Mouse (Mus musculus): ENCODE data around the gene Tex44.

Gene Tex44

DNA sequence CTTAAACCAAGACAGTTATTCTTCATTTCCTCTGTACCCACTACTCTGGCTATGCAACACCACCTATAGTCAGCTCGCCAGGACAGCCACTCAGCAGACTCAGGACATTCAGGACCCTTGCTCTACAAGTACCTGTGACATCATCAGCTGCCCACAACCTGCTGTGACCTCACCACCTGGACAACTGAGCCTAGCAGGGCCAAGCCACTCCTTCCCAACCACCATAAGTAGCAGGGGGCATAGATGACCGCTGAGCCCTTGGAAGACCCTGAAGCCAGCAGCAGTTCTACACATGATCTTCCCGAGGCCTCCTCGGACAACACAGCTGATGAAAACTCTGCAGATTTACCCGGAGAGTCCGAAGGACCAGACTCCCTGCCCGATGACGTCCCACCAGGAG is at the start of gene Tex44, which contains the start of gene Nmur1:
TSS of gene Tex44 (plus strand) at position 202 of the 400 bp plus-strand sequence.
TSS of gene Nmur1 (minus strand) at position 101 of the 400 bp plus-strand sequence.
- no peak for DNase-seq

DNA sequence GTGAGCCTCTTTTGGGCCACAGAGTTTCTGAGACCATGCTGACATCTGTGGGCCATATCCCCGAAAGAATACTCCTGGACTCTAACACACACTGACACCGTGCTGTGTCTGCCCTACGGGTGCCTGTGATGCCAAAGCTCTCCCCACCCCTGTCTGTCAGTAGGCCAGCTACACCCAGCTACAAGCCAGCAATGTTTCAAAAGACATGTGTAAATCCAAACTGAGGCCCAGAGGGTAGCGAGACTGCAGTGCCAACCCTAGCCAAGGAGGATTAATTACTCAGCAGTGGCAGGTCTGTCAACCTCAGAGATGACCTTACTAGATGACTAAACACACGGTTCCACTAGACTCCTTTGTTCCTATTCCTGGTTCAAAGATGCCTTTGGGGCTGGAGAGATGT is 49.8 kb upstream of the Tex44 start:
- no peak for DNase-seq

DNA sequence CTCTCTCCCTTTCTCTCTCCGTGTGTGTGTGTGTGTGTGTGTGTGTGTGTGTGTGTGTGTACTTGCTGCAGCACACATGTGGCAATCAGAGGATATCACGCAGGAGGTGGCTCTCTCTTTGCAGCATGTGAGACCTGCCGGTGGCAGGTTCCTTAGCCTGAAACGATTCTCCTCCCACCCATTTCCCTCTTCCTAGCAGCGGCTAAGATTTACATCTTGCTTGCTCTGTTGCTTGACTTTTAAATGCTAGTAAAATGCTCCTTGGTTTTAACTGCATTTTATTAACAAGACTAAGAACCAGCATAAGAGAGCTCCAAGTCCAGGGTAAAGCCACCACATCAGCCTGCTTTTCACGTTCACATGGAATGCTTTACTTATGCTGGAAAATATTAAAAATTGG is 47.5 kb upstream of the Tex44 start:
- DNase-seq = peak in 1 of 2 experiments; percentile 20

GRCm38 (mm10) chr1:86379161-86379569 is 47.0 kb upstream of the Tex44 start:
- no peak for DNase-seq

GRCm38 (mm10) chr1:86381027-86381426 is 45.1 kb upstream of the Tex44 start:
- DNase-seq = peak; percentile 55 to 68

GRCm38 (mm10) chr1:86389230-86389629 is 36.9 kb upstream of the Tex44 start:
- DNase-seq = peak; percentile 85 to 86

DNA sequence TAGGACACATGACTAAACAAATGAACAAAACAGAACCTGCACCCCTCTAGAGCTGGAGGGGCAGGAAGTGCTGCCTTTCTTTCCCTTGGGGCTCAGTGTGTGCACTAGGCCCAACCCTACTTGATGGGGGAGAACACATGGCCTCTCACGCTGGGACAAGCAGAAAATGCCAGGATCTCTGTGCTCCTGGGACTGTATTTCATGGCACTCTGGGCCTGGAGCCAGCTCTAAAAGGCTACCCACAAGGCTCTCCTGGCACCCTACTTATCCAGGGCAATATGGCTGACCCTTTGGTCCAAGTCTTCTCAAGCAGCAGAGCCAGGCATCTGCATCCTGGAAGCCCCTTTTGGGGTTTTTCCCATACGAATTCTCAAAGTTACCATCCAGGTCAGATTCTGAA is 34.7 kb upstream of the Tex44 start:
- DNase-seq = no peak

- no peak for DNase-seq
These were observed 32.9 kb upstream of the Tex44 start for GRCm38 (mm10) chr1:86393219-86393618.

- no peak for DNase-seq
These were observed 31.9 kb upstream of the Tex44 start for GRCm38 (mm10) chr1:86394246-86394645.

DNA sequence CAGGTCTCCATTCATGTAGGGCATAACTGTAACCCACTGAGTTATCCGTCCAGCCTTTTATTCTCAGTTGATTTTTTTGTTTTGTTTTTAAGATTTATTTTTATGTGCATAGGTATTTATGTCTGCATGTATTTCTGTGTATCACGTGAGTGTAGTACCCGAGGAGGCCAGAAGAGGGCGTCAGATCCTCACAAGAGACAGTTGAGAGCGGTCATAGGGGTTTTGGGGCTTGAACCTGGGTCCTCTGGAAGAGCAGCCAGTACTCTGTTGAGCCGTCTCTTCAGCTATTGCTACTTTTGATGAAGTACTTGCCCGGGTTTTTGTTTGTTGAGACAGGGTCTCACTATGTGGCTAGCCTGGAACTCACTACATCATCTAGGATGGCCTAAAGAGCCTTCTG is 30.2 kb upstream of the Tex44 start:
- no peak for DNase-seq

- DNase-seq = no peak
These were observed 28.5 kb upstream of the Tex44 start for GRCm38 (mm10) chr1:86397621-86398020.

DNA sequence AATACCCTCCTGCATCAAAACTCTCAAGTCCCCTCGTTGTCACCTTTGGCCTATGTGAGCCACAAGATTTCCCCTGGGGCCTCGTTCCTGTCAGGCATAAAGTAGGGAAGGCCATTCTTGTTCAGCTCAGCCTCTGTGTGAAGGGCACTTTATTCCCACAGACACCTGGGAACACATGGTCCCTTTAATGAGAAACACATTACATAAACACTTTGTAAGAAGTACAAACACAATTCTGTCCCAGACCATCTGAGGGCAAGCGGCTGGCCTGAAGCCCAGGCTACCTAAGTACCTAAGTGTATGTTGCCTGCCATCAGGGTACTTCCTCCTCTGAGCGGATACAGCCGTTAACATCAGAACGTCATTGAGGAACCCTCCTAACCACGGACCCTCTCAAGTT is 27.9 kb upstream of the Tex44 start:
- no peak for DNase-seq

GRCm38 (mm10) chr1:86399322-86399721 is 26.8 kb upstream of the Tex44 start:
- no peak for DNase-seq

- DNase-seq = no peak
These were observed 25.9 kb upstream of the Tex44 start for GRCm38 (mm10) chr1:86400096-86400754.

DNA sequence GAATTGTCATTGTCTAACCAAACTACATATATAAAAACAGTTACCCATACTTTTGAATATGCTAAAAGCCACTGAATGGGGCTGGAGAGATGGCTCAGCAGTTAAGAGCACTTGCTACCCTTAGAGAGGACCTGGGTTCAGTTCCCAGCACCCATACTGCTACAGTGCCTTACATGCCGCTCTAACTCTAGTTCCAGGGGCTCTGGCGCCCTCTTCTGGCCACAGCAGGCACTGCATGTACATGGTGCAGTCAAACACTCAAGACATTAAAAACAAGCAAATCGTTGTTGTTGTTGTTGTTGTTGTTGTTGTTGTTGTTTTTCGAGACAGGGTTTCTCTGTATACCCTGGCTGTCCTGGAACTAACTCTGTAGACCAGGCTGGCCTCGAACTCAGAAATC is 21.3 kb upstream of the Tex44 start:
- DNase-seq = peak; percentile 26 to 38

DNA sequence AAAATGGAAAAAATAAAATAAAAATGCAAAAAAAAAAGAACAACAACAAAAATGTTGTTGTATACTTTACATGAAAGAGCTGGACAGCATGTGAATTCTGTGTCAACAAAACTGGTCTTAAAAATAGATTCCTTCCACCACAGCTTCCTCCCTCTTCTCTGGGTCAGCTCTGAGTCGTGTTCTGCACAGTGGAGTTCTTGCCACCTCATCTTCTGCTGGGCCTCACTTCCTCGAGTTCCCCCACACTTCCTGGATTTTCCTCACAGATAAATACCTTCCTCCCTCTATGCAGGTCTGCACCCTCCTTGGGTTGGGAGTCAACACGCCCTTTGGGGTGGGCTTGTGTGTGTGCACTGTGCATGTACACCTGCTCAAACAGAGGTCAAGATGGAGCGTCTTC is 19.8 kb upstream of the Tex44 start:
- no peak for DNase-seq

GRCm38 (mm10) chr1:86406914-86407313 is 19.2 kb upstream of the Tex44 start:
- peak in 1 of 2 experiments; percentile 29 for DNase-seq

- DNase-seq = no peak
These were observed 17.6 kb upstream of the Tex44 start for GRCm38 (mm10) chr1:86408515-86408914.

DNA sequence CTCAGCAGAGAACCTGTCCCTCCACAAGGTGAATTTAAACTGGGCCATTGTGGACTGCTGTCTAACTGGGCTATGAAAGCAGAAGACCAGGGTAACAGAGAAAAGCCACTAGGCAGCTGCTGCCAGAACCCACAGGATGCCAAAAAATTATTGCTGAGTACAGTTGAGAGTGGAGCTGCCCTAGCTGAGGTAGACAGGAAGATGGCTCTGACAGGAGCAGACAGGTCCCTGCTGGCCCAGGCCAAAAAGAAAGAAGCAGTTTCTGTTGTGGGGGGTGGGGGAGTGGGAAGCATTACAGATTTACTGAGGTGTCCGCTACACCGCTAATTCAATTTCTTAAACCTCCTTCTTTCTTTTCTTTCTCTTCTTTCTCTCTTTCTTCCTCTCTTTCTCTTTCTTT is 16.7 kb upstream of the Tex44 start:
- no peak for DNase-seq

- DNase-seq = no peak
These were observed 11.4 kb upstream of the Tex44 start for GRCm38 (mm10) chr1:86414715-86415114.

DNA sequence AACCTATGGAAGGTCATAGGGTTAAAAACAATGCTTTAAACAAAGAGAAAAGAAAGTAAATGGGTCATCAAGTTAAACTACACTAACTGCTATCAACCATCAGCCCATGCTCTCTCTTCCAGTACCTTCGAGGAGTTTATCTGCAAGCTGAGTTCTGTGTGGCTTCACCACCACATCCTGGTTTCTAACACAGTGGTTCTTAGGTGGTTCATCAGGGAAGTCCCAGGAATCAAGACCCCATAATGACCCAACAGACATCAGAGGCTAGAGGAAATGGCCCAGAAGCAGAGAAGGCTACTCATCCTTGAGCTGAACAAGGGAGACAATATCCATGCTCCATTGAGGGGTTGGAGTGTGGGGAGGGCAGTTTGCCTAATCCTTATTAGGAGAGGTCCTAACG is 11.0 kb upstream of the Tex44 start:
- DNase-seq = no peak

DNA sequence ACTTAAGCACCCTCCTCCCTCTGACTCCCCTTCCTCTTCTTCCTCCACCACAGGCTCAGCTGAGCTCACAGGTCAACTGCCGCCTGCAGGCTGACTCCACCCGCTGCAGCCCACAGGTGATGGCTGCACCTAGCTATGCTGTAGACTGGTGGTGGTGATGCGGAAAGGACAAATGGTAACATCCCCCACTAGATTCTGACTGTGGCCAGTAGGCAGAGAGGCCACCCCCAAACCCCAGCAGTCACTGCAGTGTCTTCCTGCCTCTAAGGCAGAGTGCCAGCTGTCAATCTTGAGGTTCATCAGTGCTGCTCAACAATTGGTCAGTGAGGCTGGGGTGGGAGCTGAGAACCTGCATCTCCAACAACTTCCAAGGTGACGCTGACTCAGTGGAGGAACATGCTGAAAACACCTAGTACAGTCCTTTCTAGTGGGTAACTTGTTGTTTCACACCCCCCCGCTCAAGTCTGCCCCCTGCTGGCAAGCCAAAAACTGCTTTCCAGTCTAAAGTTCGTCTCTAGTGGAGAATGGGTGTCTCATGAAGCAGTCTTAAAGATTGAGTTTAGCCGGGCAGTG is 10.4 kb upstream of the Tex44 start:
- peak; percentile 43 to 51 for DNase-seq

DNA sequence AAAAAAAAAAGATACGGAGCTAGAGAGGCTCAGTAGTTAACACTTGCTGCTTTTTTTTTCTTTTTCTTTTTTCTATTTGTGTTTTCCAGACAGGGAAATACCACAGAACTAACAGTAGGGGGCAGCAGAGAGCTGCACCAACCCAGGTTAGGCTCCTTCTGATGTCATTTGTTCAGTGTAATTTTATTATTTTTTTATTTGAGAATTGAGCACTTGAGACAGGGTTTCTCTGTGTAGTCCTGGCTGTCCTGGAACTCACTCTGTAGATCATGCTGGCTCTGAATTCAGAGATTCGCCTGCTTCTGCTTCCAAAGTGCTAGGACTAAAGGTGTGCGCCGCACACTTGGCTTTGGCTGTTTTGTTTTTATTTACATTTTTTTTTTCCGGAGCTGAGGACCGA is 9.8 kb upstream of the Tex44 start:
- DNase-seq = peak in 1 of 2 experiments; percentile 44

DNA sequence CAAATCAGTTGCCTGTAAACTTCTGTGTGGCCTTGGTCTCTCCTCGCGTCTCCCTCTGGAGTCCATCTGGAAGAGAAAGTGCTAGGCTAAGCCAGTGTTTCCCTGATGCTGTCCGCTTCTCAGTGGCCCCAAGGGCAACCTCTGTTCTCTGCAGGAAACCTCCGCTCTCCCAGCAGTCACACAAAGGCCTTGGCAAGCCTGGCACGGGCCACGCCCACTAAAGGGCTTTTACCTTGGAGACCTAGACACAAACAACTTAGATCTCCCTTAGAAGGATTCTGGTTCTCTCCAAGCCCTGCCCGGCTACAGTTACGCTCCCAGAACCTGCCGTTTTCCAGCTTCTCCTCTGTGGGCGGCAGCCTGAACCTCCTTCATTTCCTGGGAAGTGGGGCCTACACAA is 5.1 kb upstream of the Tex44 start:
- peak in 1 of 2 experiments; percentile 35 for DNase-seq

DNA sequence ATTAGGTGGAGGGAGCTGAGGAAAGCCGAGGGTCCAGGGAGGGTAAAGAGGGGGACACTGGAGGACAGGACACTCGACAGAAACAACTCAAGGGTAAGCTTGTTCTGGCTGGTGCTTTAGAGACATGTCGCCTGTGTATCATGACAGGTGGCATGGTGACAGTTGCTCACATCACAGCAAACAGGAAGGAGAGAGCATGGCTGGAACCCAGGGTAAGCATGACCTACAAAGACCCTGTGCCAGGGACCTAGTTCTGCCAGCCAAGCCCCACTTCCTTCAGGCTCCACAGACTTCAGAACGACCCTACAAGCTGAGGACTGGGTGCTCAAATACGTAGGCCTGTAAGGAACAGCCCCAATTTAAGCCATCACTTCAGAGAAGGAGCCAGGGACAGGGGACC is 2.2 kb upstream of the Tex44 start:
- DNase-seq = no peak
